Mouse (Mus musculus): ENCODE data around the gene 9830107B12Rik. TPM values are rescaled to one million over a fixed set of nuclear protein-coding genes. Genes with fewer than 3 reads are reported as not detected.

The 9830107B12Rik gene
- polyA plus RNA-seq (2012), result 0.03 and 0.05 TPM in 2 replicates

DNA sequence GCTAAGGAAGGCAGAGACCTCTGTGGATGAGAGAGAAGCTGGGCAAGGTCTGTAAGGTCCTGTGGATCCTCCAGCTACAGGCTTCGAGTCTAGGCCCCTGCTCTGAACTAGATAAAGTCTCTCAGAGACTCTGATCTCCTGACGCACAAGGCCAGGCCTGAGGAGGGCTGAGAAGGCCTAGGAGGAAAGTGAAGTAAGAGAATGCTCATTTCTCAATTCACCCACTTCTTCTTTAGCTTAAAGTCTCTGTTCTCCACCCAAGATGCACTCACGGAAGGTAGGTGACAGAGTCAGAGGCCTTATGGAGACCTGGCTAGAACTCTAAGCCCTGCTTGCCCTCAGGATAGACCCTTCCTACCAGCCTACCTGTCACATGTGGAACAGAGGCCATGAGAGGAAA is at the start of gene 9830107B12Rik:
Gene 9830107B12Rik (minus strand): TSS at position 149 of the 400 bp plus-strand sequence.

DNA sequence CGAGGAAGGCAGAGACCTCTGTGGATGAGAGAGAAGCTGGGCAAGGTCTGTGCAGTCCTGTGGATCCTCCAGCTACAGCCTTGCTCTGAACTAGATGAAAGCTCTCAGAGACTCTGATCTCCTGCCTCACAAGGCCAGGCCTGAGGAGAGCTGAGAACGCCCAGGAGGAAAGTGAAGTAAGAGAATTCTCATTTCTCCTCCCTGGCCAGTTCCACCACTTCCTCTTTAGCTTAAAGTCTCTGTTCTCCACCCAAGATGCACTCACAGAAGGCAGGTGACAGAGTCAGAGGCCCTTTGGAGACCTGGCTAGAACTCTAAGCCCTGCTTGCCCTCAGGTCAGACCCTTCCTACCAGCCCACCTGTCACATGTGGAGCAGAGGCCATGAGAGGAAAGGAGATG is 21.0 kb upstream of the 9830107B12Rik start, which contains the start of gene A530064D06Rik:
Gene A530064D06Rik (minus strand): TSS at position 173 of the 400 bp plus-strand sequence.

DNA sequence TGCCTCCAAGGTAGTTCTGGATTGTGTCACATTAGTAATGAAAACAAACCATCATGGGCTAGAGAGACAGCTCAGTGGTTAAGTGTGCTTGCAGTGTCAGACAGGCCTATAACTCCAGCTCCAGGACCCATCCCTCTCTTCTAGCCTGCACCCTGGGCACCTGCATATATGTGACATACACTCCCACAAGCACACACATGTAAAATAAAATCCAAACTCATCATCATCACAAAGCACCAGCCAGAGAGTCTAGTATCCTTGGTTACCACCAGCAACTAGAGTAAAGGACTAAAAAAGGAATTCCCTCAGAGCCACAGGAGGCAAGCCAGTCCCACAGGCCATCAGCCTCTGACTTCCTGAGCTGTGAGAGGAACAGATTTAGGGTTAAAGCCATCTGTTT is 57.0 kb downstream of the 9830107B12Rik start, which contains the start of gene 1700067P10Rik:
Gene 1700067P10Rik (plus strand): TSS at position 301 of the 400 bp plus-strand sequence.

Other genes with a start within 250 kb of the 9830107B12Rik start
- gene Foxp4, start 221.6 kb downstream of the 9830107B12Rik start, polyA plus RNA-seq (2012), result 178 and 199 TPM in 2 replicates
- gene 1700122O11Rik, start 108.0 kb downstream of the 9830107B12Rik start, polyA plus RNA-seq (2012), result not detected in 2 replicates
- gene 1700067P10Rik, start 56.9 kb downstream of the 9830107B12Rik start, polyA plus RNA-seq (2012), result not detected in 2 replicates
- 0.18 and 0.81 TPM in 2 replicates for gene A530064D06Rik, start 21.0 kb upstream of the 9830107B12Rik start, polyA plus RNA-seq (2012)
- gene Trem1, start 86.5 kb upstream of the 9830107B12Rik start, polyA plus RNA-seq (2012), result 1.00 and 1.9 TPM in 2 replicates
- gene Trem3, start 101.5 kb upstream of the 9830107B12Rik start, polyA plus RNA-seq (2012), result 8.8 and 15.1 TPM in 2 replicates
- 0.12 and 0.14 TPM in 2 replicates for gene Treml4, start 118.0 kb upstream of the 9830107B12Rik start, polyA plus RNA-seq (2012)
- gene Treml2, start 153.2 kb upstream of the 9830107B12Rik start, polyA plus RNA-seq (2012), result 19.0 and 27.0 TPM in 2 replicates
- gene B430306N03Rik, start 169.9 kb upstream of the 9830107B12Rik start, polyA plus RNA-seq (2012), result 1.5 and 2.0 TPM in 2 replicates
- 3.6 and 9.1 TPM in 2 replicates for gene Trem2, start 200.1 kb upstream of the 9830107B12Rik start, polyA plus RNA-seq (2012)
- 6.8 and 11.2 TPM in 2 replicates for gene Treml1, start 213.6 kb upstream of the 9830107B12Rik start, polyA plus RNA-seq (2012)